13 mouse cellular contexts compared by ENCODE assay signal in the genomic region with DNA sequence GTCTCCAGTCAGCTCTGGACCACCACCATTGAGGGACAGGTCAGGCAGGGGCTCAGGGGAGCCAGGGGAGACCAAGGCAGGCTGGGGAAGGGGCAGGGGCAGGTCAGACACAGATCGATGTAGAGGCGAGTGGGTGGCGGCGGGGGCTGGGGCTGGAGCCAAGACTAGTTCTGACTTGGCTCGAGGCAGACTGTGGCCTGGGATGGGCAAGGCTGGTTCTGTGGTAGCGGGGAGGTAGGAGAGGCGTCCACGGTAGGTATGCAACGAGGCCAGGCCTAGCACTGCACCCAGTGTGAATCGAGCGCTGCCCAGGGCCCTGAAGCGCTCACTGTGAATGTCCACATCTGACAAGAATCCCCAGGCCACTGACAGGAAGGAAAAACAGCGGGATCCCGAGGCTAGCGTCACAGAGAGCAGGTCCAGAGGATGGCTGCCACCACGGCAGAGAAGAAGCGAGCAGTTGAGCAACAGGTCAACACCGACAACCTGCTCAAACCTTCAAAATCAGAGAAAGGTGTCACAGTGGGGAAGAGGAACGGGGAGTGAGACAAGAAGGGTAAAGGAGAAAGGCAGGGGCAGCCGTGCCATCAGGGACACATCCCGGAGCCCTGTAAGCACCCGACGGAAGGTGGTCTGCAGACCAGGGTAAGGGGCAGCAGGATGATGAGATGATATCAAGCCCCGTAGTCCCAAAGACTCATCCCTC. TPM values are rescaled to one million over a fixed set of nuclear protein-coding genes. Genes with fewer than 3 reads are reported as not detected.
DNase-seq lines count a peak whose midpoint lies in the region; ATAC-seq and TF ChIP-seq lines count a peak whose summit lies in the region.
"Had no signal": no experiment of that assay in that cellular context is flagged by ENCODE, and none has a peak within 500 bp of the region (broad histone marks: within the 10 kb centered on the region; RNA-seq: fewer than 3 reads in every experiment).

No protein-coding gene starts in this region.

- 85% methylated on average over 24 of the region's 24 CpGs for WGBS in intestine, postnatal 0 days

- ATAC-seq in intestine, postnatal 0 days = no peak

- no peak overlapping the region for H3K4me3 ChIP-seq in layer of hippocampus, adult 2 months
- peak overlapping the region; percentile 21; the same call in 1 of the 2 replicates for H3K4me3 ChIP-seq in intestine, postnatal 0 days (ENCODE audit: low read depth, low read length)
- H3K4me3 ChIP-seq: embryonic facial prominence, embryonic 12.5 days had no signal

- peak overlapping the region; percentile 99; the same call in 1 of the 2 replicates for H3K27ac ChIP-seq in layer of hippocampus, adult 2 months
- H3K27ac ChIP-seq in intestine, postnatal 0 days (ENCODE audit: low read depth, low read length) = peak overlapping the region; percentile 71
- H3K27ac ChIP-seq: embryonic facial prominence, embryonic 12.5 days; forebrain, embryonic 10.5 days; macrophage had no signal

- intact Hi-C loops in gastrocnemius, postnatal 36 days (cut with DNase I) = no loop called here

- H3K27me3 ChIP-seq in intestine, postnatal 0 days (replicated peaks; ENCODE audit: control insufficient read depth, insufficient read depth, low read length) = no peaks in the 10 kb centered on the region
- H3K27me3 ChIP-seq: embryonic facial prominence, embryonic 12.5 days had no signal

- peaks cover 31% of the 10 kb centered on the region; the same call in 1 of the 2 replicates for H3K36me3 ChIP-seq in intestine, postnatal 0 days (ENCODE audit: control insufficient read depth, insufficient read depth)

- H3K4me2 ChIP-seq in intestine, postnatal 0 days (replicated peaks; ENCODE audit: low read depth) = peak overlapping the region; percentile 55
- H3K4me2 ChIP-seq: embryonic facial prominence, embryonic 12.5 days had no signal

- TF ChIP-seq CTCF in layer of hippocampus, adult 2 months (conservative IDR thresholded peaks at IDR 0.05) = no peak
- TF ChIP-seq CTCF in intestine, postnatal 0 days (IDR thresholded peaks at IDR 0.05; ENCODE audit: low read depth) = no peak

- peak overlapping the region; percentile 37; the same call in 1 of the 2 replicates for H3K9ac ChIP-seq in intestine, postnatal 0 days (ENCODE audit: low read depth, low read length)
- H3K9ac ChIP-seq: embryonic facial prominence, embryonic 12.5 days; liver, postnatal 0 days had no signal

- DNase-seq in gastrocnemius, postnatal 25 days = peak; percentile 49
- DNase-seq in gastrocnemius, postnatal 36 days = no peak
- DNase-seq in layer of hippocampus, adult 2 months (ENCODE audit: low spot score in 2 of 2) = no peak
- no peak for DNase-seq in layer of hippocampus, postnatal 25 days (ENCODE audit: extremely low spot score in 1 of 2, low spot score in 1 of 2)
- peak; percentile 22 to 46 for DNase-seq in cerebellum, postnatal 14 days
- DNase-seq in yolk sac, embryonic 10.5 days (ENCODE audit: low spot score) = no peak
- DNase-seq: left cerebral cortex, postnatal 4 days had no signal

- peaks cover 37% of the 10 kb centered on the region for H3K4me1 ChIP-seq in intestine, postnatal 0 days (replicated peaks; ENCODE audit: control insufficient read depth, insufficient read depth, low read length)

- no peaks in the 10 kb centered on the region for H3K9me3 ChIP-seq in intestine, postnatal 0 days (ENCODE audit: control insufficient read depth)
- H3K9me3 ChIP-seq: embryonic facial prominence, embryonic 12.5 days; forebrain, embryonic 10.5 days had no signal

RNA-seq across cellular contexts. Expression of gene Rpl18, which starts 3.8 kb away (rescaled TPM):
- total RNA-seq in gastrocnemius, postnatal 25 days (2021) = 100 to 1,000 TPM; 433 to 449 TPM
- total RNA-seq in gastrocnemius, postnatal 36 days (2021) = 100 to 1,000 TPM; 396 to 453 TPM
- 100 to 1,000 TPM; 342 to 353 TPM for total RNA-seq in layer of hippocampus, adult 2 months (2021)
- 100 to 1,000 TPM; 342 to 393 TPM for total RNA-seq in layer of hippocampus, postnatal 25 days (2021)
- 708 and 740 TPM in 2 replicates for polyA plus RNA-seq in intestine, postnatal 0 days (2015; fragmentation: Nextera tagmentation; extraction: Ambion mirVana)

RNA-seq across cellular contexts. Expression of gene Sphk2, which starts 6.3 kb away (rescaled TPM):
- 10 to 100 TPM in 1 of 2 experiments, 1 to 10 TPM in 1; 8.5 to 12.7 TPM for total RNA-seq in gastrocnemius, postnatal 25 days (2021)
- total RNA-seq in gastrocnemius, postnatal 36 days (2021) = 10 to 100 TPM; 12.2 to 12.7 TPM
- total RNA-seq in layer of hippocampus, adult 2 months (2021) = 10 to 100 TPM; 32.3 to 35.8 TPM
- total RNA-seq in layer of hippocampus, postnatal 25 days (2021) = 10 to 100 TPM; 33.7 to 34.7 TPM
- 55.1 and 55.9 TPM in 2 replicates for polyA plus RNA-seq in intestine, postnatal 0 days (2015; fragmentation: Nextera tagmentation; extraction: Ambion mirVana)

RNA-seq across cellular contexts. Expression of gene Dbp, which starts 6.6 kb away (rescaled TPM):
- total RNA-seq in gastrocnemius, postnatal 25 days (2021) = 100 to 1,000 TPM in 1 of 2 experiments, 10 to 100 TPM in 1; 14.3 to 121 TPM
- total RNA-seq in gastrocnemius, postnatal 36 days (2021) = 100 to 1,000 TPM in 1 of 2 experiments, 10 to 100 TPM in 1; 52.8 to 118 TPM
- 10 to 100 TPM; 69.2 to 72.8 TPM for total RNA-seq in layer of hippocampus, adult 2 months (2021)
- total RNA-seq in layer of hippocampus, postnatal 25 days (2021) = 10 to 100 TPM; 65.3 to 80.4 TPM
- polyA plus RNA-seq in intestine, postnatal 0 days (2015; fragmentation: Nextera tagmentation; extraction: Ambion mirVana) = 6.9 and 8.6 TPM in 2 replicates

RNA-seq across cellular contexts. Expression of gene Fam83e, which starts 9.5 kb away (rescaled TPM):
- total RNA-seq in gastrocnemius, postnatal 25 days (2021) = under 1 TPM; 0.13 to 0.29 TPM
- under 1 TPM in 1 of 2 experiments, not detected in 1; 0.10 TPM for total RNA-seq in gastrocnemius, postnatal 36 days (2021)
- under 1 TPM; 0.27 to 0.33 TPM for total RNA-seq in layer of hippocampus, adult 2 months (2021)
- total RNA-seq in layer of hippocampus, postnatal 25 days (2021) = under 1 TPM; 0.12 to 0.21 TPM
- 16.6 and 16.7 TPM in 2 replicates for polyA plus RNA-seq in intestine, postnatal 0 days (2015; fragmentation: Nextera tagmentation; extraction: Ambion mirVana)
- polyA plus RNA-seq: macrophage had no signal

RNA-seq across cellular contexts. Expression of gene Car11, which starts 11.8 kb away (rescaled TPM):
- total RNA-seq in gastrocnemius, postnatal 25 days (2021) = 10 to 100 TPM in 1 of 2 experiments, 1 to 10 TPM in 1; 4.9 to 11.2 TPM
- 1 to 10 TPM; 7.7 to 9.5 TPM for total RNA-seq in gastrocnemius, postnatal 36 days (2021)
- 100 to 1,000 TPM; 184 to 211 TPM for total RNA-seq in layer of hippocampus, adult 2 months (2021)
- total RNA-seq in layer of hippocampus, postnatal 25 days (2021) = 100 to 1,000 TPM; 164 to 190 TPM
- 2.1 and 2.7 TPM in 2 replicates for polyA plus RNA-seq in intestine, postnatal 0 days (2015; fragmentation: Nextera tagmentation; extraction: Ambion mirVana)
- total RNA-seq: neutrophil, adult 5-6 weeks had no signal

Comparison
In these comparisons a context has a peak if more than half of its experiments do, and no peak if none do; other contexts are left out.
1. DNase-seq: peak in gastrocnemius, postnatal 25 days (single experiment) and cerebellum, postnatal 14 days (2 of 2); none in gastrocnemius, postnatal 36 days (0 of 2), layer of hippocampus, adult 2 months (0 of 2), layer of hippocampus, postnatal 25 days (0 of 2) and yolk sac, embryonic 10.5 days (single experiment).